Comparison of ENCODE assay signal across 11 mouse cellular contexts in the genomic region with DNA sequence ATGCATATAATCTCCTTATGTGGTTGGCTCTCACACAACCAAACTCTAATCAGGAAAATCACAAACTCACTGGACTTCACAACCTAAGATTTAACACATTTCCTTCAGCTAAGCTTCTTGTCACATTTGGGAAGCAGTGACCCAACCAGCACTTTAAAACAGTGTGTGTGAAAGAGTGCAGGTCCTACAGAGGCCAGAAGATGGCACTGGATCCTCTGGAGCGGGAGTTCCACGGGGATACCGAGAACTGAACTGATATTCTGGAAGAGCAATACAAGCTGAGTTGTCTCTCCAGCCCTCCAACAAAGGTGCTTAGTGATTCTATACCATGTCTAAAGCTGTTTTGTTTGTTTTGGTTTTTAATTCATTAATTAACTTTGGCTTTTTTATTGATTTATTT. TPM values are rescaled to one million over a fixed set of nuclear protein-coding genes. Genes with fewer than 3 reads are reported as not detected.
DNase-seq lines count a peak whose midpoint lies in the region; ATAC-seq lines count a peak whose summit lies in the region.
"Had no signal": no experiment of that assay in that cellular context is flagged by ENCODE, and none has a peak within 500 bp of the region (broad histone marks: within the 10 kb centered on the region; RNA-seq: fewer than 3 reads in every experiment).

No protein-coding gene starts in this region.

- no peak overlapping the region for H3K27ac ChIP-seq in hindbrain, embryonic 11.5 days (ENCODE audit: low read depth, low read length)
- no peak overlapping the region for H3K27ac ChIP-seq in hindbrain, embryonic 14.5 days

- peaks cover 9% of the 10 kb centered on the region; the same call in 1 of the 2 replicates for H3K36me3 ChIP-seq in hindbrain, embryonic 11.5 days (ENCODE audit: control insufficient read depth, insufficient read depth, low read length)
- peaks cover 43% of the 10 kb centered on the region for H3K36me3 ChIP-seq in hindbrain, embryonic 14.5 days (replicated peaks; ENCODE audit: control insufficient read depth, insufficient read depth)

- 53% methylated on average over 3 of the region's 3 CpGs for WGBS in hindbrain, embryonic 11.5 days
- WGBS in hindbrain, embryonic 14.5 days = 63% methylated on average over 3 of the region's 3 CpGs

- H3K4me3 ChIP-seq in hindbrain, embryonic 11.5 days (ENCODE audit: low read depth, low read length) = no peak overlapping the region
- no peak overlapping the region for H3K4me3 ChIP-seq in hindbrain, embryonic 14.5 days (replicated peaks; ENCODE audit: low read length)
- H3K4me3 ChIP-seq: myocyte had no signal

- no peak overlapping the region for H3K4me2 ChIP-seq in hindbrain, embryonic 11.5 days (replicated peaks; ENCODE audit: low read depth, low read length)
- H3K4me2 ChIP-seq in hindbrain, embryonic 14.5 days (replicated peaks) = no peak overlapping the region

- no peak overlapping the region for H3K9ac ChIP-seq in hindbrain, embryonic 11.5 days (ENCODE audit: low read depth, low read length)
- H3K9ac ChIP-seq in hindbrain, embryonic 14.5 days = no peak overlapping the region

- no peaks in the 10 kb centered on the region for H3K4me1 ChIP-seq in hindbrain, embryonic 11.5 days (replicated peaks; ENCODE audit: control insufficient read depth, insufficient read depth, low read length)
- no peaks in the 10 kb centered on the region for H3K4me1 ChIP-seq in hindbrain, embryonic 14.5 days (replicated peaks; ENCODE audit: control insufficient read depth, insufficient read depth, low read length)

- intact Hi-C loops in left cerebral cortex, postnatal 14 days (cut with DNase I) = no loop called here

- ATAC-seq in hindbrain, embryonic 11.5 days (ENCODE audit: low FRiP score) = no peak
- no peak for ATAC-seq in hindbrain, embryonic 14.5 days (ENCODE audit: low FRiP score)

- no peaks in the 10 kb centered on the region for H3K9me3 ChIP-seq in hindbrain, embryonic 11.5 days (ENCODE audit: control insufficient read depth, low read length)
- no peaks in the 10 kb centered on the region for H3K9me3 ChIP-seq in hindbrain, embryonic 14.5 days (ENCODE audit: control insufficient read depth, low read length)

- no peaks in the 10 kb centered on the region for H3K27me3 ChIP-seq in hindbrain, embryonic 11.5 days (ENCODE audit: control insufficient read depth, insufficient read depth, low read length)
- no peaks in the 10 kb centered on the region for H3K27me3 ChIP-seq in hindbrain, embryonic 14.5 days (ENCODE audit: control insufficient read depth, insufficient read depth, low read length)

- DNase-seq in hindbrain, embryonic 11.5 days (ENCODE audit: low spot score) = peak; percentile 41
- DNase-seq in hindbrain, embryonic 14.5 days (ENCODE audit: low spot score) = no peak
- peak; percentile 35 for DNase-seq in A20 (ENCODE audit: low read depth, low spot score)
- peak; percentile 64 for DNase-seq in R1 (ENCODE audit: low read depth, low spot score)
- peak; percentile 41 for DNase-seq in kidney, postnatal 14 days
- DNase-seq in left cerebral cortex, postnatal 14 days (ENCODE audit: low spot score in 2 of 2) = no peak
- no peak for DNase-seq in frontal cortex, postnatal 25 days (ENCODE audit: low spot score in 2 of 2)
- no peak for DNase-seq in layer of hippocampus, adult 11-12 months (ENCODE audit: low spot score)

RNA-seq across cellular contexts. Expression of a gene that starts 16.7 kb away (rescaled TPM):
- polyA plus RNA-seq in hindbrain, embryonic 11.5 days (2014; fragmentation: Nextera tagmentation; extraction: Ambion mirVana) = 20.2 and 22.0 TPM in 2 replicates
- polyA plus RNA-seq in hindbrain, embryonic 14.5 days (2014; fragmentation: Nextera tagmentation; extraction: Ambion mirVana) = 11.5 and 12.8 TPM in 2 replicates
- total RNA-seq in left cerebral cortex, postnatal 14 days (2021) = 1 to 10 TPM; 7.3 to 8.0 TPM

RNA-seq across cellular contexts. Expression of a gene that starts 16.7 kb away (rescaled TPM):
- 16.3 and 17.3 TPM in 2 replicates for polyA plus RNA-seq in hindbrain, embryonic 11.5 days (2014; fragmentation: Nextera tagmentation; extraction: Ambion mirVana)
- polyA plus RNA-seq in hindbrain, embryonic 14.5 days (2014; fragmentation: Nextera tagmentation; extraction: Ambion mirVana) = 9.7 and 12.6 TPM in 2 replicates
- 1 to 10 TPM; 7.7 to 8.3 TPM for total RNA-seq in left cerebral cortex, postnatal 14 days (2021)

RNA-seq across cellular contexts. Expression of a gene that starts 29.5 kb away (rescaled TPM):
- polyA plus RNA-seq in hindbrain, embryonic 11.5 days (2014; fragmentation: Nextera tagmentation; extraction: Ambion mirVana) = 0.98 and 1.6 TPM in 2 replicates
- polyA plus RNA-seq in hindbrain, embryonic 14.5 days (2014; fragmentation: Nextera tagmentation; extraction: Ambion mirVana) = 5.3 and 5.7 TPM in 2 replicates
- total RNA-seq in left cerebral cortex, postnatal 14 days (2021) = 10 to 100 TPM; 88.0 to 89.5 TPM

RNA-seq across cellular contexts. Expression of a gene that starts 30.7 kb away (rescaled TPM):
- polyA plus RNA-seq in hindbrain, embryonic 11.5 days (2014; fragmentation: Nextera tagmentation; extraction: Ambion mirVana) = not detected in 2 replicates
- polyA plus RNA-seq in hindbrain, embryonic 14.5 days (2014; fragmentation: Nextera tagmentation; extraction: Ambion mirVana) = not detected in 2 replicates
- total RNA-seq in left cerebral cortex, postnatal 14 days (2021) = 10 to 100 TPM in 1 of 2 experiments, under 1 TPM in 1; 0.68 to 21.7 TPM
- polyA plus RNA-seq: gonadal fat pad, adult 2 months; limb, embryonic 11.5 days; myocyte had no signal

RNA-seq across cellular contexts. Expression of a gene that starts 37.1 kb away (rescaled TPM):
- not detected in 2 replicates for polyA plus RNA-seq in hindbrain, embryonic 11.5 days (2014; fragmentation: Nextera tagmentation; extraction: Ambion mirVana)
- polyA plus RNA-seq in hindbrain, embryonic 14.5 days (2014; fragmentation: Nextera tagmentation; extraction: Ambion mirVana) = 0.87 TPM in 1 of 2 replicates, not detected in the other
- 1 to 10 TPM in 1 of 2 experiments, not detected in 1; 1.5 TPM for total RNA-seq in left cerebral cortex, postnatal 14 days (2021)
- polyA plus RNA-seq: gonadal fat pad, adult 2 months; limb, embryonic 11.5 days; myocyte had no signal

Comparison
In these comparisons a context has a peak if more than half of its experiments do, and no peak if none do; other contexts are left out.
1. DNase-seq: peak in hindbrain, embryonic 11.5 days (single experiment), A20 (single experiment), R1 (single experiment) and kidney, postnatal 14 days (single experiment); none in hindbrain, embryonic 14.5 days (single experiment), left cerebral cortex, postnatal 14 days (0 of 2), frontal cortex, postnatal 25 days (0 of 2) and layer of hippocampus, adult 11-12 months (single experiment).